Mouse (Mus musculus) forebrain, embryonic 12.5 days (tissue): ENCODE data around the gene Polr2f. TPM values are rescaled to one million over a fixed set of nuclear protein-coding genes. Genes with fewer than 3 reads are reported as not detected.

Source experiments
- ATAC-seq: fragments of 200-750 bp; cut with Nextera tagmentation; 2 replicates; pipeline ENCODE4 v1.8.0; 2017; ENCODE audit warnings: moderate TSS enrichment; ENCODE audit not compliant: low FRiP score
- H3K27ac ChIP-seq: fragments of 300-500 bp; sonication (generic); 2 replicates; pipeline ENCODE4 v1.5.1; 2016; ENCODE audit warnings: mild to moderate bottlenecking
- H3K27me3 ChIP-seq: fragments of 300-500 bp; sonication (generic); 2 replicates; pipeline ENCODE4 v1.6.1; 2016; ENCODE audit warnings: mild to moderate bottlenecking
- H3K36me3 ChIP-seq: fragments of 300-500 bp; sonication (generic); replicated peaks from 2 replicates; pipeline ENCODE4 v1.6.1; 2016; ENCODE audit warnings: mild to moderate bottlenecking
- H3K4me1 ChIP-seq: fragments of 300-500 bp; sonication (generic); 2 replicates; pipeline ENCODE4 v1.6.1; 2016
- H3K4me2 ChIP-seq: fragments of 300-500 bp; sonication (generic); 2 replicates; pipeline ENCODE4 v1.6.1; 2016; ENCODE audit warnings: mild to moderate bottlenecking, moderate library complexity
- H3K4me3 ChIP-seq: fragments of 300-500 bp; sonication (generic); replicated peaks from 2 replicates; pipeline ENCODE4 v1.5.1; 2016; ENCODE audit warnings: mild to moderate bottlenecking
- H3K9ac ChIP-seq: fragments of 300-500 bp; sonication (generic); 2 replicates; pipeline ENCODE4 v1.6.1; 2016; ENCODE audit warnings: mild to moderate bottlenecking
- H3K9me3 ChIP-seq: fragments of 300-500 bp; sonication (generic); 2 replicates; pipeline ENCODE4 v1.6.1; 2016
- WGBS: fragments of 180-500 bp; shearing (Covaris S2); methylation state at CpG from one replicate; pipeline ENCODE4 v1.1.7; 2016; 5-methylcytosine and 5-hydroxymethylcytosine counted together
- polyA plus RNA-seq: library from polyadenylated mRNA; unstranded; fragments of >200 nt; fragmentation: Nextera tagmentation; extraction: Ambion mirVana; gene quantifications from 2 replicates; pipeline ENCODE4 v1.2.1, GENCODE M21; 2016

Gene Polr2f
- polyA plus RNA-seq, 1 experiment from 2014 or later, result 368 TPM

- Histone ChIP-seq H3K27me3 (peaks cover 51% of the 10 kb centered on the region), H3K27ac (no peak overlapping the region)
Observed at GRCm38 (mm10) chr15:79166712-79167111, 25.9 kb downstream of the Polr2f start.

GRCm38 (mm10) chr15:79176905-79177304 is 36.1 kb downstream of the Polr2f start:
- no peak for ATAC-seq
- H3K4me2 ChIP-seq, result no peak overlapping the region
- 47% methylated on average over 6 of the region's 6 CpGs for WGBS
- no peaks in the 10 kb centered on the region for H3K36me3 ChIP-seq
- no peaks in the 10 kb centered on the region for H3K9me3 ChIP-seq
- no peak overlapping the region for H3K9ac ChIP-seq
- H3K27me3 ChIP-seq, result no peaks in the 10 kb centered on the region
- H3K4me3 ChIP-seq, result no peak overlapping the region
- H3K4me1 ChIP-seq, result peaks cover 9% of the 10 kb centered on the region; the same call in 1 of the 2 replicates
- H3K27ac ChIP-seq, result no peak overlapping the region

More at GRCm38 (mm10) chr15:79166712-79167111, 25.9 kb downstream of the Polr2f start:
- WGBS, result 58% methylated on average over 8 of the region's 8 CpGs
- H3K36me3 ChIP-seq, result no peaks in the 10 kb centered on the region
- H3K9me3 ChIP-seq, result no peaks in the 10 kb centered on the region
- H3K4me3 ChIP-seq, result no peak overlapping the region
- H3K9ac ChIP-seq, result no peak overlapping the region
- no peak overlapping the region for H3K4me2 ChIP-seq
- peaks cover 31% of the 10 kb centered on the region for H3K4me1 ChIP-seq
- 0 out of 2 replicates have a peak, but pooled peaks have one; percentile 39 for ATAC-seq

- H3K9me3 ChIP-seq, result no peaks in the 10 kb centered on the region
- H3K27ac ChIP-seq, result no peak overlapping the region
- H3K4me2 ChIP-seq, result no peak overlapping the region
- H3K36me3 ChIP-seq, result no peaks in the 10 kb centered on the region
- H3K27me3 ChIP-seq, result no peaks in the 10 kb centered on the region
- 87% methylated on average over 10 of the region's 10 CpGs for WGBS
- no peak overlapping the region for H3K4me3 ChIP-seq
- no peak for ATAC-seq
- H3K4me1 ChIP-seq, result no peaks in the 10 kb centered on the region
- H3K9ac ChIP-seq, result no peak overlapping the region
Observed at GRCm38 (mm10) chr15:79185213-79185612, 44.4 kb downstream of the Polr2f start.

GRCm38 (mm10) chr15:79187819-79188218 is 47.0 kb downstream of the Polr2f start:
- no peaks in the 10 kb centered on the region for H3K36me3 ChIP-seq
- no peaks in the 10 kb centered on the region for H3K9me3 ChIP-seq
- H3K9ac ChIP-seq, result no peak overlapping the region
- no peak overlapping the region for H3K4me3 ChIP-seq
- H3K4me2 ChIP-seq, result no peak overlapping the region
- no peaks in the 10 kb centered on the region for H3K27me3 ChIP-seq
- H3K27ac ChIP-seq, result no peak overlapping the region
- 92% methylated on average over 8 of the region's 8 CpGs for WGBS
- peaks cover 7% of the 10 kb centered on the region for H3K4me1 ChIP-seq
- ATAC-seq, result no peak

GRCm38 (mm10) chr15:79191426-79191825 is 50.6 kb downstream of the Polr2f start:
- H3K9me3 ChIP-seq, result no peaks in the 10 kb centered on the region
- H3K27me3 ChIP-seq, result no peaks in the 10 kb centered on the region
- WGBS, result 99% methylated on average over 2 of the region's 2 CpGs
- H3K4me3 ChIP-seq, result no peak overlapping the region
- H3K9ac ChIP-seq, result no peak overlapping the region
- H3K4me2 ChIP-seq, result no peak overlapping the region
- ATAC-seq, result no peak
- no peak overlapping the region for H3K27ac ChIP-seq
- peaks cover 33% of the 10 kb centered on the region for H3K4me1 ChIP-seq
- no peaks in the 10 kb centered on the region for H3K36me3 ChIP-seq

GRCm38 (mm10) chr15:79192450-79192849 is 51.6 kb downstream of the Polr2f start:
- no peaks in the 10 kb centered on the region for H3K27me3 ChIP-seq
- H3K27ac ChIP-seq, result peak overlapping the region; percentile 97
- H3K4me1 ChIP-seq, result peaks cover 33% of the 10 kb centered on the region
- 88% methylated on average over 6 of the region's 6 CpGs for WGBS
- H3K4me3 ChIP-seq, result no peak overlapping the region
- no peaks in the 10 kb centered on the region for H3K9me3 ChIP-seq
- ATAC-seq, result peak; percentile 42
- H3K9ac ChIP-seq, result 0 out of 2 replicates have a peak overlapping the region, but pooled peaks have one; percentile 49
- 0 out of 2 replicates have a peak overlapping the region, but pooled peaks have one; percentile 42 for H3K4me2 ChIP-seq
- no peaks in the 10 kb centered on the region for H3K36me3 ChIP-seq

- Histone ChIP-seq H3K36me3 (no peaks in the 10 kb centered on the region), H3K27ac (peak overlapping the region; percentile 97), H3K4me2 (peak overlapping the region; percentile 42), H3K9ac (peak overlapping the region; percentile 49; the same call in 1 of the 2 replicates), H3K9me3 (no peaks in the 10 kb centered on the region), H3K4me1 (peaks cover 33% of the 10 kb centered on the region), H3K4me3 (peak overlapping the region; percentile 7; the same call in 1 of the 2 replicates), H3K27me3 (no peaks in the 10 kb centered on the region)
- WGBS, result 12% methylated on average over 26 of the region's 27 CpGs
- peak; percentile 82 for ATAC-seq
Observed at GRCm38 (mm10) chr15:79192885-79193845, 52.4 kb downstream of the Polr2f start.

- ATAC-seq, result no peak
- Histone ChIP-seq H3K9me3 (no peaks in the 10 kb centered on the region), H3K27ac (peak overlapping the region; percentile 97), H3K27me3 (no peaks in the 10 kb centered on the region), H3K4me2 (no peak overlapping the region), H3K9ac (0 out of 2 replicates have a peak overlapping the region, but pooled peaks have one; percentile 49), H3K4me3 (no peak overlapping the region), H3K4me1 (peaks cover 33% of the 10 kb centered on the region), H3K36me3 (no peaks in the 10 kb centered on the region)
- WGBS, result 85% methylated on average over 9 of the region's 9 CpGs
Observed at GRCm38 (mm10) chr15:79194048-79194447, 53.2 kb downstream of the Polr2f start.

- Histone ChIP-seq H3K9ac (no peak overlapping the region), H3K4me1 (peaks cover 33% of the 10 kb centered on the region), H3K4me3 (no peak overlapping the region), H3K36me3 (no peaks in the 10 kb centered on the region), H3K4me2 (no peak overlapping the region), H3K9me3 (no peaks in the 10 kb centered on the region), H3K27me3 (no peaks in the 10 kb centered on the region), H3K27ac (no peak overlapping the region)
- ATAC-seq, result no peak
- WGBS, result 67% methylated on average over 2 of the region's 2 CpGs
Observed at GRCm38 (mm10) chr15:79194946-79195345, 54.1 kb downstream of the Polr2f start.

- H3K9me3 ChIP-seq, result no peaks in the 10 kb centered on the region
- H3K27ac ChIP-seq, result no peak overlapping the region
- WGBS, result 90% methylated on average over 8 of the region's 8 CpGs
Observed at GRCm38 (mm10) chr15:79195492-79195891, 54.7 kb downstream of the Polr2f start.

GRCm38 (mm10) chr15:79199390-79199976 is 58.7 kb downstream of the Polr2f start:
- H3K9me3 ChIP-seq, result no peaks in the 10 kb centered on the region
- H3K36me3 ChIP-seq, result no peaks in the 10 kb centered on the region
- no peaks in the 10 kb centered on the region for H3K27me3 ChIP-seq
- no peak overlapping the region for H3K4me3 ChIP-seq
- H3K9ac ChIP-seq, result no peak overlapping the region
- no peak for ATAC-seq
- no peak overlapping the region for H3K27ac ChIP-seq
- peaks cover 39% of the 10 kb centered on the region for H3K4me1 ChIP-seq
- no peak overlapping the region for H3K4me2 ChIP-seq
- 89% methylated on average over 12 of the region's 12 CpGs for WGBS

More at GRCm38 (mm10) chr15:79195492-79195891, 54.7 kb downstream of the Polr2f start:
- peaks cover 33% of the 10 kb centered on the region for H3K4me1 ChIP-seq
- H3K4me2 ChIP-seq, result no peak overlapping the region
- H3K27me3 ChIP-seq, result no peaks in the 10 kb centered on the region
- no peak for ATAC-seq
- no peaks in the 10 kb centered on the region for H3K36me3 ChIP-seq
- no peak overlapping the region for H3K9ac ChIP-seq
- no peak overlapping the region for H3K4me3 ChIP-seq
